Mouse (Mus musculus): ENCODE measurements around the gene Sik1. TPM values are rescaled to one million over a fixed set of nuclear protein-coding genes. Genes with fewer than 3 reads are reported as not detected.

Gene Sik1
- polyA plus RNA-seq, 1 experiment from 2014 or later = 20.3 TPM

Other genes starting within 250 kb of the Sik1 start
- 0.96 and 1.0 TPM in 2 replicates for gene Cbs, start 218.6 kb downstream of the Sik1 start, polyA plus RNA-seq (2014; fragmentation: Nextera tagmentation; extraction: Ambion mirVana)
- gene U2af1, start 196.9 kb downstream of the Sik1 start, polyA plus RNA-seq (2014; fragmentation: Nextera tagmentation; extraction: Ambion mirVana) = 96.5 and 112 TPM in 2 replicates
- gene Cryaa, start 178.0 kb downstream of the Sik1 start, polyA plus RNA-seq (2014; fragmentation: Nextera tagmentation; extraction: Ambion mirVana) = not detected in 2 replicates
- gene Rrp1b, start 180.3 kb upstream of the Sik1 start, polyA plus RNA-seq (2014; fragmentation: Nextera tagmentation; extraction: Ambion mirVana) = 23.2 and 24.1 TPM in 2 replicates
- gene Hsf2bp, start 180.5 kb upstream of the Sik1 start, polyA plus RNA-seq (2014; fragmentation: Nextera tagmentation; extraction: Ambion mirVana) = 0.11 and 0.49 TPM in 2 replicates

All from heart, embryonic 14.5 days (tissue).